Mouse (Mus musculus) kidney, adult 2 months (tissue): ENCODE data around the gene Olfr810. TPM values are rescaled to one million over a fixed set of nuclear protein-coding genes. Genes with fewer than 3 reads are reported as not detected.

Experiments used
- DNase-seq: peaks from one replicate; pipeline ENCODE4 v3.0.0; 2021
- H3K27ac ChIP-seq: fragments of 200-500 bp; 2 replicates; pipeline ENCODE4 v1.5.1; 2012; ENCODE audit warnings: low read depth, low read length, control low read depth, inconsistent platforms; ENCODE audit not compliant: insufficient read depth
- H3K27me3 ChIP-seq: fragments of 200-500 bp; replicated peaks from 2 replicates; pipeline ENCODE4 v1.6.1; 2012; ENCODE audit warnings: mild to moderate bottlenecking, moderate library complexity, low read length, inconsistent platforms; ENCODE audit not compliant: control insufficient read depth, insufficient read depth
- H3K36me3 ChIP-seq: fragments of 200-500 bp; 2 replicates; pipeline ENCODE4 v1.6.1; 2012; ENCODE audit warnings: mild to moderate bottlenecking, moderate library complexity, low read length, inconsistent platforms; ENCODE audit not compliant: control insufficient read depth, insufficient read depth
- H3K4me1 ChIP-seq: fragments of 200-500 bp; 2 replicates; pipeline ENCODE4 v1.6.1; 2011; ENCODE audit warnings: low read length; ENCODE audit not compliant: control insufficient read depth, insufficient read depth
- H3K4me3 ChIP-seq: fragments of 200-500 bp; 2 replicates; pipeline ENCODE4 v1.5.1; 2011; ENCODE audit warnings: mild to moderate bottlenecking, low read depth, low read length, control low read depth; ENCODE audit not compliant: insufficient read depth
- CTCF ChIP-seq: fragments of 200-500 bp; conservative IDR thresholded peaks from 2 replicates; pipeline ENCODE4 v1.5.1; 2011; ENCODE audit warnings: low read depth, mild to moderate bottlenecking, control low read depth, low read length, moderate library complexity, mixed read lengths; ENCODE audit not compliant: insufficient read depth, insufficient read length
- POLR2A ChIP-seq: fragments of 200-500 bp; IDR thresholded peaks from one replicate; pipeline ENCODE4 v1.6.1; 2011; ENCODE audit warnings: low read depth, low read length, control low read depth
- WGBS: fragments of 180-500 bp; shearing (Covaris S2); methylation state at CpG from one replicate; pipeline ENCODE4 v1.1.7; 2018; 5-methylcytosine and 5-hydroxymethylcytosine counted together
- polyA plus RNA-seq: library from polyadenylated mRNA; depleted of rRNA; stranded (reverse); fragments of >200 nt; gene quantifications from 2 replicates; pipeline ENCODE4 v1.2.3, GENCODE M21; 2012; rRNA removed

The Olfr810 gene
- not detected in 2 replicates for polyA plus RNA-seq

DNA sequence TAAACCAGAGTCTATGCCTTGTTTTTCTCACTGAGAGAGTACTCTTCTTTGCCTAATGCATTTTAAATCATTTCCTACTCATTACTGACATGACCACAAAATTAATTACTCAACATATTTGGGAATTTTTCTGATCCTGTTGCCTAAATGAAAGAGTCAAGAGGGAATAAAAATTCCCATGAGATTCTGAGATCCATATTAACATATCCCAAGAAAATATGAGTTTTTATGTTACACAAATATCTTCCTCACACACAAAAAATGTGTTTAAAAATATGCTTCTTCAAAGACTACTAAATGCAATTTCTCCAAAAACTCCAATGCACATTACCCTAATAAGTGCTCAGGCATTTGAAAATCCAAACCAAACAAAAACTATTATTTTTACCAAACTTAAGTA lies at the start of gene Olfr810:
Gene Olfr810, minus strand, starts transcription at position 101 of the 400 bp plus-strand sequence.
- H3K4me1 ChIP-seq = no peaks in the 10 kb centered on the region
- H3K27me3 ChIP-seq = no peaks in the 10 kb centered on the region
- no peaks in the 10 kb centered on the region for H3K36me3 ChIP-seq
- H3K27ac ChIP-seq = no peak within 1 kb of the TSS
- no peak for DNase-seq
- no peak within 1 kb of the TSS for H3K4me3 ChIP-seq
- TF ChIP-seq CTCF (no peak), POLR2A (no peak)

- H3K4me1 ChIP-seq = no peaks in the 10 kb centered on the region
- H3K36me3 ChIP-seq = no peaks in the 10 kb centered on the region
- TF ChIP-seq POLR2A (no peak), CTCF (no peak)
- H3K27ac ChIP-seq = no peak within 1 kb of the TSS
- no peak within 1 kb of the TSS for H3K4me3 ChIP-seq
- DNase-seq = no peak
- 84% methylated on average over 4 of the region's 4 CpGs for WGBS
- H3K27me3 ChIP-seq = no peaks in the 10 kb centered on the region
These were observed 9.6 kb upstream of the Olfr810 start, which contains the start of gene Olfr811 for GRCm38 (mm10) chr10:129804296-129804695. TSS of gene Olfr811 (minus strand) at chr10:129804396.

DNA sequence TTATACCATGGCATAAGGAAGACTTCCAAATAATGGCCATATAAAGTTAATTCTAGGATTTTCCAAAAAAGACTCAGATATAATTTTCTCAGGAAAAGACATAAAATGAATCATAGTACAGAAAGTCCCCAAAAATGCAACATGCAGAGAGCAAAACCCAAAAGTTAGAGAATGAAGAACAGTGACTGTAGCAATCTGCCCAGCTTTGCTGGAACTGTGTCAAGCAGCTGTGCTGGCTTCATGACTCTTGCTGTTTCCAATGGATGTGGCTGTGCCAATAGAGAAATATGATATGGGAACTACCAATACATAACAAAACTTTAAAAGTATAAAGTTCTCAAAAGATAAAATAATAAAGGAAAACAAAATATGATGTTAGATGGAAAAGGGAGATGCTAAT lies 16.6 kb downstream of the Olfr810 start:
- H3K4me1 ChIP-seq = no peaks in the 10 kb centered on the region
- no peak overlapping the region for H3K27ac ChIP-seq
- no peaks in the 10 kb centered on the region for H3K36me3 ChIP-seq
- H3K27me3 ChIP-seq = no peaks in the 10 kb centered on the region
- TF ChIP-seq POLR2A (no peak), CTCF (no peak)
- no peak overlapping the region for H3K4me3 ChIP-seq
- no peak for DNase-seq

DNA sequence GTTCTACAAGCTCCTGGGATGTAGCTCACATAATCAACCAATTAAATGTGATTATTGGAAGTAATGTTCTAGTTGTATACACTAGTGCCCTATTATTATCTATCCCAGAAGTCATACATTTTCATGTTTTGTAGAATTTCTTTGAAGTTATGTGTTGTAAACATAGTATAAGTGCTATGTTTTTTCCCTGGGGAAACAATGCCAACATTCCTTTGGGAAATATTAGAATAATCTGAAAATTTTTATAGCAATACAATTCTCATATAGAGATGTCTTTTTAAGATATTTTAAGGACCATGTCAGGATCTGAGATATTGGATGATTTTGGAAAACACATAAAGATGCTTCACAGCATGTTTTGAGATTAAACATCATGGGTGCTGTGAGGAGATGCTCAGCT lies 20.4 kb downstream of the Olfr810 start, which contains the start of gene Olfr809:
Gene Olfr809, plus strand, starts transcription at position 301 of the 400 bp plus-strand sequence.
- Histone ChIP-seq H3K4me3 (no peak within 1 kb of the TSS), H3K27ac (no peak within 1 kb of the TSS), H3K4me1 (no peaks in the 10 kb centered on the region), H3K27me3 (no peaks in the 10 kb centered on the region), H3K36me3 (no peaks in the 10 kb centered on the region)
- no peak for DNase-seq
- TF ChIP-seq POLR2A (no peak), CTCF (no peak)

GRCm38 (mm10) chr10:129765182-129765581 lies 29.5 kb downstream of the Olfr810 start, which contains the start of gene Olfr808:
TSS of gene Olfr808 (plus strand) at chr10:129765482.
- TF ChIP-seq POLR2A = no peak
- no peak for TF ChIP-seq CTCF
- no peak for DNase-seq
- 85% methylated on average over 1 of the region's 1 CpGs for WGBS
- Histone ChIP-seq H3K27me3 (no peaks in the 10 kb centered on the region), H3K36me3 (no peaks in the 10 kb centered on the region), H3K4me1 (no peaks in the 10 kb centered on the region), H3K4me3 (no peak within 1 kb of the TSS), H3K27ac (no peak within 1 kb of the TSS)

DNA sequence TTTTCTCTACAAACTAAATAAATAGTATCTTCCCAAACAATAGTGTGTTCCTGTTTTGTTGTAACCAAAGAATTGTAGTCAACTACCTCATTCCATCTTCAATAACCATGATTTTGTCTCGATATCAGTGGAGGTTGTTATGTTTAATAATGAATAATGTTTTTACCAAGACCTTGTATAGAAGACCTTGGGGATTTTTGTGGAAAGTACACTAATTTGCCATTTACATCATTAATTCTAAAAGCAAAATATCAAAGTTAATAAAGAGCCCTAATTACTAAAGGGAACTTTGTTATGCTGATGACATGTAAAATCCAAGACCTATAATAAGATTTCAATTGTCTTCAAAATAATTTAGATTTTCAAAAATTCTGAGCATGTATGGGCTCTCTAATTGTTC lies 37.0 kb downstream of the Olfr810 start, which contains the start of gene Olfr807:
Gene Olfr807, minus strand, starts transcription at position 101 of the 400 bp plus-strand sequence.
- Histone ChIP-seq H3K36me3 (no peaks in the 10 kb centered on the region), H3K4me1 (no peaks in the 10 kb centered on the region), H3K27me3 (no peaks in the 10 kb centered on the region), H3K27ac (no peak within 1 kb of the TSS), H3K4me3 (no peak within 1 kb of the TSS)
- TF ChIP-seq CTCF (no peak), POLR2A (no peak)
- WGBS = 75% methylated on average over 1 of the region's 1 CpGs
- no peak for DNase-seq

DNA sequence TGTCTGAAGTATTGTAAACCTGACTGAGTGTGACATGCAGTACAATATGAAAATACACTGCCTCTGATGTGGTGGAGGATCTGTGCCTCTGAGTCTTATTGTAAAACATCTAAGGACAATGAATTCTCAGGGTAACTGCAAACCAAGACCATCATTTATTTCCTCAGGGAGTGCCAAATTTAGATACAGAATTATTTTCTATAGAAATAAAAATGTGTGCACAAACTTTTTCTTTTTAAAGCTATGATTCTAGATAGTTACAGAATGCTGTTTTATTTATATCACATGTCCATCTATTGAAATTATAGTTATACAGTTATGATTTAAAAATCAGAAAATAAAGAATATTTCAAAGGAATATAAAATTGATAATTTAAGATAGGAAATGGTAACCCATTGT lies 52.9 kb downstream of the Olfr810 start, which contains the start of gene Olfr806:
Gene Olfr806, minus strand, starts transcription at position 101 of the 400 bp plus-strand sequence.
- Histone ChIP-seq H3K4me1 (no peaks in the 10 kb centered on the region), H3K36me3 (no peaks in the 10 kb centered on the region), H3K27me3 (no peaks in the 10 kb centered on the region), H3K27ac (no peak within 1 kb of the TSS), H3K4me3 (no peak within 1 kb of the TSS)
- no peak for DNase-seq
- no peak for TF ChIP-seq POLR2A
- TF ChIP-seq CTCF = no peak

Other genes starting within 250 kb of the Olfr810 start
- not detected in 2 replicates for gene Olfr794, start 227.3 kb downstream of the Olfr810 start, polyA plus RNA-seq
- gene Olfr796, start 182.3 kb downstream of the Olfr810 start, polyA plus RNA-seq = not detected in 2 replicates
- gene Olfr798, start 167.0 kb downstream of the Olfr810 start, polyA plus RNA-seq = not detected in 2 replicates
- gene Olfr799, start 157.4 kb downstream of the Olfr810 start, polyA plus RNA-seq = not detected in 2 replicates
- not detected in 2 replicates for gene Olfr800, start 137.2 kb downstream of the Olfr810 start, polyA plus RNA-seq
- not detected in 2 replicates for gene Olfr801, start 121.1 kb downstream of the Olfr810 start, polyA plus RNA-seq
- gene Olfr802, start 106.7 kb downstream of the Olfr810 start, polyA plus RNA-seq = not detected in 2 replicates
- gene Olfr803, start 100.6 kb downstream of the Olfr810 start, polyA plus RNA-seq = not detected in 2 replicates
- gene Olfr804, start 91.7 kb downstream of the Olfr810 start, polyA plus RNA-seq = not detected in 2 replicates
- not detected in 2 replicates for gene Olfr805, start 65.5 kb downstream of the Olfr810 start, polyA plus RNA-seq
- gene Olfr806, start 53.0 kb downstream of the Olfr810 start, polyA plus RNA-seq = not detected in 2 replicates
- not detected in 2 replicates for gene Olfr807, start 37.1 kb downstream of the Olfr810 start, polyA plus RNA-seq
- gene Olfr808, start 29.4 kb downstream of the Olfr810 start, polyA plus RNA-seq = not detected in 2 replicates
- gene Olfr809, start 20.3 kb downstream of the Olfr810 start, polyA plus RNA-seq = not detected in 2 replicates
- gene Olfr811, start 9.5 kb upstream of the Olfr810 start, polyA plus RNA-seq = not detected in 2 replicates
- not detected in 2 replicates for gene Olfr812, start 51.2 kb upstream of the Olfr810 start, polyA plus RNA-seq
- not detected in 2 replicates for gene Olfr813, start 60.5 kb upstream of the Olfr810 start, polyA plus RNA-seq
- gene Olfr814, start 84.9 kb upstream of the Olfr810 start, polyA plus RNA-seq = not detected in 2 replicates
- gene Olfr815, start 111.0 kb upstream of the Olfr810 start, polyA plus RNA-seq = not detected in 2 replicates
- gene Olfr816, start 120.7 kb upstream of the Olfr810 start, polyA plus RNA-seq = not detected in 2 replicates
- gene Olfr818, start 154.2 kb upstream of the Olfr810 start, polyA plus RNA-seq = not detected in 2 replicates
- not detected in 2 replicates for gene Olfr819, start 172.3 kb upstream of the Olfr810 start, polyA plus RNA-seq
- not detected in 2 replicates for gene Olfr247, start 181.2 kb upstream of the Olfr810 start, polyA plus RNA-seq
- not detected in 2 replicates for gene Gm10310, start 190.1 kb upstream of the Olfr810 start, polyA plus RNA-seq
- gene Olfr820, start 217.7 kb upstream of the Olfr810 start, polyA plus RNA-seq = not detected in 2 replicates
- not detected in 2 replicates for gene Olfr821, start 235.4 kb upstream of the Olfr810 start, polyA plus RNA-seq